Mouse (Mus musculus) heart, embryonic 16.5 days (tissue): ENCODE results near the gene B4galnt1. TPM values are rescaled to one million over a fixed set of nuclear protein-coding genes. Genes with fewer than 3 reads are reported as not detected.
A peak's percentile ranks its signal among the peaks of the same experiment; 100 is the strongest.
"Not testable (repeated sequence)": the region's sequence is repeated elsewhere in the genome, so short reads cannot be mapped to it uniquely, and the experiment has no call there.

ENCODE experiments used
- ATAC-seq: fragments of 200-750 bp; cut with Nextera tagmentation; replicated peaks from 2 replicates; pipeline ENCODE4 v1.8.0; 2017; ENCODE audit warnings: moderate number of reproducible peaks; ENCODE audit not compliant: insufficient read depth, low FRiP score; ENCODE audit errors: extremely low read depth
- H3K27ac ChIP-seq: fragments of 300-500 bp; sonication (generic); 2 replicates; pipeline ENCODE4 v1.5.1; 2014; ENCODE audit warnings: mild to moderate bottlenecking, low read length, control low read depth, moderate library complexity
- H3K27me3 ChIP-seq: fragments of 300-500 bp; sonication (generic); 2 replicates; pipeline ENCODE4 v1.6.1; 2014; ENCODE audit warnings: low read length, mixed read lengths; ENCODE audit not compliant: control insufficient read depth, insufficient read depth
- H3K36me3 ChIP-seq: fragments of 300-500 bp; sonication (generic); 2 replicates; pipeline ENCODE4 v1.6.1; 2014; ENCODE audit not compliant: control insufficient read depth, insufficient read depth
- H3K4me1 ChIP-seq: fragments of 300-500 bp; sonication (generic); 2 replicates; pipeline ENCODE4 v1.6.1; 2014; ENCODE audit warnings: low read length, mixed read lengths; ENCODE audit not compliant: control insufficient read depth, insufficient read depth
- H3K4me2 ChIP-seq: fragments of 300-500 bp; sonication (generic); 2 replicates; pipeline ENCODE4 v1.6.1; 2014; ENCODE audit warnings: low read depth, mild to moderate bottlenecking, control low read depth, low read length
- H3K4me3 ChIP-seq: fragments of 300-500 bp; sonication (generic); 2 replicates; pipeline ENCODE4 v1.5.1; 2014; ENCODE audit warnings: mild to moderate bottlenecking, control low read depth, low read length
- H3K9ac ChIP-seq: fragments of 300-500 bp; sonication (generic); 2 replicates; pipeline ENCODE4 v1.6.1; 2014; ENCODE audit warnings: low read length, control low read depth
- H3K9me3 ChIP-seq: fragments of 300-500 bp; sonication (generic); replicated peaks from 2 replicates; pipeline ENCODE4 v1.6.1; 2016; ENCODE audit warnings: low read length; ENCODE audit not compliant: control insufficient read depth
- WGBS: fragments of 180-500 bp; shearing (Covaris S2); extraction: QIAGEN DNeasy Blood & Tissue Kit; methylation state at CpG from one replicate; pipeline ENCODE4 v1.1.7; 2014; 5-methylcytosine and 5-hydroxymethylcytosine counted together
- polyA plus RNA-seq: library from polyadenylated mRNA; unstranded; fragments of >200 nt; fragmentation: Nextera tagmentation; extraction: Ambion mirVana; gene quantifications from 2 replicates; pipeline ENCODE4 v1.2.1, GENCODE M21; 2015

B4galnt1 gene
- polyA plus RNA-seq, 1 experiment from 2014 or later, result 6.5 TPM

DNA sequence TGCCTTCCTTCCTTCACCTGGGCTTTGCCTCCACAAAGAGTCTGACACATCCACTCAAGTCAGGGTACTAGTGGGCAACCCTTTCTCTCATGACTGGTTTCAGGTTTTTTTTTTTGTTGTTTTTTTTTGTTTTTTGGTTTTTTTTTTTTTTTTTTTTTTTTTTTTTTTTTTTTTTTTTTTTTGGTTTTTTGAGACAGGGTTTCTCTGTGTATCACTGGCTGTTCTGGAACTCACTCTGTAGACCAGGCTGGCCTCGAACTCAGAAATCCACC, 27.0 kb downstream of the B4galnt1 start:
- peaks cover 27% of the 10 kb centered on the region for H3K4me1 ChIP-seq

DNA sequence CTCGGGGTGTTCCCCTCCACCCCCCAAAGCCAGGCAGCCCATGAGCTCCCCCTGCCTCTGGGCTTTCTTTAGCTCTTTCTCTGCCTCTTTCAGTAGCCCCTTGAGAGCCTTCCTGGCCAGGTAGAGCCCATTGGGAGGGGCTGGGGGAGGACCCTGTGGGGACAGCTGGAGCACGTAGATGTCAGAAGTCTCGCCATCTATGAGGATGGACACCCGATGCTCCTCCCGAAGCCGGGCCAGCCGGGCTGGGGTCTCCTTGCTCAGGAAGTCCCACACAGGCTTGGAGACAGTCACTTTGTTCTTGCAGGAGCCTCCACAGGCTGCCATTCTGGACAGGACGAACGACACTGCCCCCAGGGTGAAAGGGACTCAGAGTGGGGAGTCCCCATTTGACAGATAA, 28.0 kb downstream of the B4galnt1 start:
- ATAC-seq, result no peak
- 86% methylated on average over 8 of the region's 9 CpGs for WGBS

More for the DNA sequence above, 27.0 kb downstream of the B4galnt1 start:
- peak overlapping the region; percentile 0; the same call in 1 of the 2 replicates for H3K27ac ChIP-seq
- H3K4me2 ChIP-seq, H3K9me3 ChIP-seq, H3K27me3 ChIP-seq, H3K4me3 ChIP-seq, ATAC-seq, H3K9ac ChIP-seq, H3K36me3 ChIP-seq: not testable (repeated sequence)
- WGBS, result 81% methylated on average over 1 of the region's 1 CpGs

DNA sequence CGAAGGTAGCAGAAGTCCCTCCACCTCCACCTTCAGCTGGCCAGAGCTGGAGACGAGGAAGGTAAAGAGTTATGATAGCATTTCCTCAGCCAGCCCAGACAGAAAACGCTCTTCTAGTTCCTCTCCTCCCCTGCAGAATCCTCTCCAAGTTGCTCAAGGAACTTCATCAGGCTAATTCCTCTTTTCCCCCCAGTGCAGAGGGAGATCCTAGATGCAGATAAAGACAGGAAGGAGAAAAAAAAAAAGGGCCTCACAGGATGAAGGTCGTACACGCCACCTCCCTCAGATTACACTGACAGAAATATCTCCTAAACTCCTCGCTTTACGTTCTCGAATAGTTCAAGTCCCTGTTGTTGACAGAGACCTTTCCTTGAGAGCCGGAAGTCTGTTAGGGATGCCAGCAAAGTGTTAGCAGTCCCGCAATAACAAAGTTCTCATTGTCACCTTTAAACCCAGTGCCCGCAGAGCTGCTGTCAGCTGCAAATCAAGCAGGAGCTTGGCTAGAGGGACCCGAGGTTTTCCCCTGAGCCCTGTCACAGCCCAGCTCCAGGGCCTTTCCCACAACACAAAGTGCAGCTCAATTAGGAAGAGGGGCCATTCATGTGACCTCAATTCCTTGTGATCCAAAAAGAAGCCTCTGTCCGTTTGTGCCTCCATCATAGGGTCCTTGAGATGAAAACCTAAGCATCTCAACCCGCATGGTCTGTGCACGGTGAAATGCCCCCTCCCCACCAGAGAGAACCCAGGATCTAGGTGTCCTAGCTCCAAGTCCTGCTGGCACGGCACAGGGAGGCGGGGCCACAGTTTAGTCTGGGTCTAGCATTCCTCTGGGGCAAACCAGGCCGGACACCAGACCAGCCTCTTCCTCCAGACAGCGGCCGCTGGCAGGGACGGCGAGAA, 29.7 kb downstream of the B4galnt1 start:
- Histone ChIP-seq H3K36me3 (no peaks in the 10 kb centered on the region; the same call in none of the 2 replicates), H3K9me3 (no peaks in the 10 kb centered on the region), H3K27me3 (no peaks in the 10 kb centered on the region), H3K4me3 (peak overlapping the region; percentile 96), H3K4me2 (peak overlapping the region; percentile 97), H3K27ac (peak overlapping the region; percentile 93), H3K9ac (peak overlapping the region; percentile 95), H3K4me1 (peaks cover 16% of the 10 kb centered on the region)
- ATAC-seq, result peak; percentile 53; the same call in 1 of the 2 replicates
- 12% methylated on average over 22 of the region's 22 CpGs for WGBS

More for the DNA sequence above, 28.0 kb downstream of the B4galnt1 start:
- Histone ChIP-seq H3K9ac (no peak overlapping the region), H3K27ac (no peak overlapping the region), H3K36me3 (no peaks in the 10 kb centered on the region; the same call in none of the 2 replicates), H3K4me2 (no peak overlapping the region), H3K4me3 (no peak overlapping the region), H3K27me3 (no peaks in the 10 kb centered on the region), H3K4me1 (peaks cover 27% of the 10 kb centered on the region), H3K9me3 (no peaks in the 10 kb centered on the region)

DNA sequence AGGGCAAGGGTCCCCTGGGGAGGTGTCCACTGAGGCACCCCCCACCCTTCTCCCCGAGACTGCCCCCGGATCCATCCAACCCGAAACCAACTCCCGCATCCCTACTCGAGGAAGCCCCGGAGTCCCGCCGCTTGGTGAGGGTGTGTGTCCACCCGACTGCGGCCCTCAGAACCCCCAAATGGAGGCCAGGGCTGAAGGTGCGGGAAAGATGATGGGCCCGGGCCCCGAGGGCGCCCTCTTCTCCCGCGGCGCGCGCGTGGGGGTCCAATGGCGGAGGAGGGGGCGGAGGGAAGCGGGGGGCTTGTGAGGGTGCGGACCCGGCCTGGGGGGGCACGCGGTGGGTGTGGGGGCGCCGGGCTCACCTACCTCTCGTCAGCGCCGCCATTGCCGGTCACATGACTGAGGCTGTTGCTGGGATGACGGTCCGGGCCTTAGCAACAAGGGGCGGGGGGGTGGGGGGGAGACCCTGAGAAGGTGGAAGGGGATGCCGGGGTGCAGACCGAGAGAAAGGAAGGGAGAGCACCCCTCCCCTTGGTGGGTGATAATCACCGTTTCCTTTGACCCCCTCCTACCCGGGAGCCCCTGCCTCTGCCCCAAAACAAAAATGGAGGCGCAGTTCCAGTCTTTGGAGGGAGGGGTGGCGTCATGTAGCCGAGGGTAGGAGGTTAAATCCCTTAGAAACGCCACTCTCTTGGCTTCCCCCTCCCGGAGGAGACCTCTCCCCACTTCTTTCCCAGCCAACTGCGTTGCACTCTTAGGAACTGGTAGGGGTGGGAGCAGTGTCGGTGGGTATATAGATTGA, 30.5 kb downstream of the B4galnt1 start, which contains the start of gene Dtx3:
TSS of gene Dtx3 (minus strand) at position 401 of the 802 bp plus-strand sequence.
- peak; percentile 34 for ATAC-seq
- Histone ChIP-seq H3K9me3 (no peaks in the 10 kb centered on the region), H3K4me2 (peak within 1 kb of the TSS; percentile 97), H3K27me3 (no peaks in the 10 kb centered on the region), H3K4me3 (peak within 1 kb of the TSS; percentile 96), H3K27ac (peak within 1 kb of the TSS; percentile 93), H3K9ac (peak within 1 kb of the TSS; percentile 95), H3K36me3 (peaks cover 1% of the 10 kb centered on the region), H3K4me1 (peaks cover 16% of the 10 kb centered on the region)
- WGBS, result under 1% methylated on average over 29 of the region's 47 CpGs

DNA sequence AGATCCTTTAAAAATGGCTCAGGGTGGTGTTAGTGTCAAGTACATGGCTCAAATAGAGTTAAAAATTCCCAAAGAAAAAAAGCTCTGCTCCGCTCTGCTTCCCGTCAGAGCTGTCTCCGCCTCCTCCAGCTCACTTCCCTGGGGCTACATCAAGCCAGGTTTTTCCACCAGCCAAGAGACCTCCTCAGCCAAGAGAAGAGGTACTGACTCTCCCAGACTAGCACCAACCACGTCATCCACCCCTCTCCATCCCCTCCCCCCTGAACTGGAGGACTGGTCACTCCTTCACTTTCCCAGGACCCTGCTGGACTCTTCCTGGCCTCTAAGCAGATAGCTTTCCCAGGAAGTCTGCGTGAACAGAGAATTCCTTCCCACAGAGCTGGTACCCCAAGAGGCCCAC, 31.4 kb downstream of the B4galnt1 start:
- Histone ChIP-seq H3K36me3 (peaks cover 4% of the 10 kb centered on the region), H3K4me3 (peak overlapping the region; percentile 96), H3K4me2 (peak overlapping the region; percentile 97), H3K27me3 (no peaks in the 10 kb centered on the region), H3K9ac (peak overlapping the region; percentile 95), H3K4me1 (peaks cover 16% of the 10 kb centered on the region), H3K27ac (peak overlapping the region; percentile 93), H3K9me3 (no peaks in the 10 kb centered on the region)
- WGBS, result 7% methylated on average over 5 of the region's 5 CpGs
- ATAC-seq, result peak; percentile 76

DNA sequence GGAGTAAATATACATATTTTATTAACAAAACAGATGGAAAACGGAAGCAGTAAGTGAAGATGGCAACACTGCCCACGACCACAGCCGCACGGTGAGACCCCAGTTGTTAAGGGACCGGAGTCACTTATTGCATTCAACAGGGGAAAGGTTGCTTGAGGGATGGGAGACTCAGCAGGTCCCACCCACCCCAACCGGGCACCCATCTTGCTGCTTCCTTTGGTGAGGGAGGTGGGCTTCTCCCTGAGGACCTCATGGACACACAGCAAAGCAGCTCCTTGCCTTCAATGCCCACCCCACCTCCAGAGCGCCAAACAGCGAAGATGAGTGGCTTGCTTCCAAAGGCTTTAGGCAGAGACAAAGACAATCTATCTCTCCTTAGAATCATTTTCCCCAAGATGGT, 32.1 kb downstream of the B4galnt1 start:
- 87% methylated on average over 8 of the region's 8 CpGs for WGBS
- Histone ChIP-seq H3K4me2 (no peak overlapping the region), H3K27ac (peak overlapping the region; percentile 4), H3K36me3 (peaks cover 6% of the 10 kb centered on the region), H3K4me1 (peaks cover 16% of the 10 kb centered on the region), H3K9ac (no peak overlapping the region), H3K27me3 (no peaks in the 10 kb centered on the region), H3K4me3 (no peak overlapping the region), H3K9me3 (no peaks in the 10 kb centered on the region)
- no peak for ATAC-seq

DNA sequence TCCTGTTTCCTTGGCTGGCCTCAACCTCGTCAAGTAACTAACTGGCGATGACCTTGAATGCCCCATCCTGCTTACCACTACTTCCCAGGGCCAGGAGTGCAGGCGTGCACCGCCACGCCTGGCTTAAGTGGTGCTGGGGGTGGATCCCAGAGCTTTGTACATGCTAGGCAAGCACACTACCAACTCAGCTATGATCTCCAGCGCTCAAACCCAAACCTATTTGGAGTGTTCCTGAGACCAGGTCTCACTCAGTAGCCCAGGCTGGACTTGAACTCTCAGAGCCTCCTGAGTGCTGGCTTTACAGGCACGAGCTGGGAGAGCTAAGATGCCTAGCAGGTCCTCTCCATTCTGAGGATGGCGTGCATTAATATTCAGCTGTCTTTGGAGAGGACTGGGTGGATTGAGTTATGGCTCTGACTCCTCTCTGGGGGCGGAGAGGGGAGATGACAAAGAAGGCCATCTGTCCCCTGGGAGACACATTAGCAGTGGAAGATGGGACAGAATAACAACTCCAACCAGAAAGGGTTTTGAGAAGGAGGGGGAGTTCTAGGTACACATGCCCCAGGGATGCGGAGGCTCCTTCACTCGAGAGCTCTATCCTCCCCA, 32.6 kb downstream of the B4galnt1 start:
- Histone ChIP-seq H3K36me3 (peaks cover 8% of the 10 kb centered on the region), H3K27ac (no peak overlapping the region; the same call in 1 of the 2 replicates), H3K9me3 (no peaks in the 10 kb centered on the region), H3K9ac (no peak overlapping the region), H3K4me1 (peaks cover 16% of the 10 kb centered on the region), H3K27me3 (no peaks in the 10 kb centered on the region), H3K4me3 (no peak overlapping the region), H3K4me2 (no peak overlapping the region)
- no peak for ATAC-seq
- 74% methylated on average over 11 of the region's 11 CpGs for WGBS

DNA sequence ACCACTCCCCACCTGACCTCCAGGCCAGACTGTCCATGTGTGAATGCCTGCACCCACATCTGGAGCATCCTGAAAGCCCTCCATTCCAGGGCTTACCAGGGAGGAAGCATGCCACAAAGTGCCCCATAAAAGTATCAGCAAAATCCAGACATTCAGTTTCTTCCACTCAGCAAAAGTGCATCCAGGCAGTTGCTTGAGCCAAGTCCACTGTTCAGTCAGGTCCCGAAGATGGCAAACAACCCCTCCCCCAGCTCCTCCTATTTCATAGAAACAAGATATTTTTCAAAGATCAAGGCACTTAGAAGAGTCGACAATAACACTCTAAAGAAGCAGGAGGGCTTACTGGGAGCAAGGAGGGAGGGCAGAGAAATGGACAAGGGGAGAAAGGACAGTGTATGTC, 33.5 kb downstream of the B4galnt1 start:
- Histone ChIP-seq H3K9me3 (no peaks in the 10 kb centered on the region), H3K4me1 (peaks cover 16% of the 10 kb centered on the region), H3K9ac (no peak overlapping the region), H3K36me3 (peaks cover 8% of the 10 kb centered on the region), H3K4me2 (no peak overlapping the region), H3K4me3 (no peak overlapping the region), H3K27me3 (no peaks in the 10 kb centered on the region), H3K27ac (no peak overlapping the region)
- WGBS, result 56% methylated on average over 2 of the region's 2 CpGs
- ATAC-seq, result no peak
